ENCODE assay signal across 8 mouse cellular contexts in the genomic region with DNA sequence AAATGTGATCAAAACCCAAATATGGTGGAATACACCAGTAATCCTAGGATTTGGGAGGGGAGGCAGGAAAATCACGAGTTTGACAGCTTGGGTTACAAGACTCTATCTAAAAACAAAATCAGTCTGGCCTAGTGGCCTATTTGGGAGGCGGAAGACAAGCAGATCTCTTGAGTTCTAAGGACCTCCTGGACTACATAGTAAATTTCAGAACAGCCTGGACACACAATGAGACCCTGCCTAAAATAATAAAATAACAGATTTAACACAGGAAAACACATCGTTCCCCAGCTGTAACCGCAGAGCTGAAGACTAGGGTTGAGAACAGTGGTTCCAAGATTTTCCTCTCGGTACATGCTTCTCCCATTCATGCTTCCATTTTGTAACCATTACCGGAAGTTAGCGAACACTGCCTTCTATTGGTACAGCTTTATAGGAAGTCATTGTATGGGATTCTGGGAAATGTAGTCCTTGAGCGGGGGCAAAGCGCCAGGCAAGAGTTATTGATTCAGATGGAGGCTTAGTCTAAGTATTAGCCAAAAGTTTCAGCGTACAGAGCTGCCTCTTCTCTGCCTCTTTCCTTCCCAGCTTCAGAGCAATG. TPM values are rescaled to one million over a fixed set of nuclear protein-coding genes. Genes with fewer than 3 reads are reported as not detected.
DNase-seq lines count a peak whose midpoint lies in the region; ATAC-seq lines count a peak whose summit lies in the region.

No protein-coding gene starts in this region.

- no peak overlapping the region for H3K27ac ChIP-seq in intestine, embryonic 15.5 days

- H3K36me3 ChIP-seq in intestine, embryonic 15.5 days: no peaks in the 10 kb centered on the region
- H3K36me3 ChIP-seq in megakaryocyte, embryonic 14.5 days (replicated peaks; ENCODE audit: low read length): no peaks in the 10 kb centered on the region

- peak; percentile 94 for ATAC-seq in intestine, embryonic 15.5 days

- peak overlapping the region; percentile 64 for H3K4me2 ChIP-seq in intestine, embryonic 15.5 days (replicated peaks)

- 12% methylated on average over 10 of the region's 10 CpGs for WGBS in intestine, embryonic 15.5 days

- H3K4me1 ChIP-seq in intestine, embryonic 15.5 days (replicated peaks): no peaks in the 10 kb centered on the region
- 0 out of 2 replicates have a peak, but pooled peaks cover 3% of the 10 kb centered on the region for H3K4me1 ChIP-seq in megakaryocyte, embryonic 14.5 days

- intact Hi-C loops in left cerebral cortex, postnatal 10 days (cut with DNase I): no loop called here

- no peaks in the 10 kb centered on the region for H3K9me3 ChIP-seq in intestine, embryonic 15.5 days
- peaks cover 9% of the 10 kb centered on the region for H3K9me3 ChIP-seq in megakaryocyte, embryonic 14.5 days

- peak overlapping the region; percentile 39 for H3K4me3 ChIP-seq in intestine, embryonic 15.5 days (replicated peaks)
- peak overlapping the region; percentile 80 for H3K4me3 ChIP-seq in megakaryocyte, embryonic 14.5 days (replicated peaks)

- no peak overlapping the region for H3K9ac ChIP-seq in intestine, embryonic 15.5 days

- H3K27me3 ChIP-seq in intestine, embryonic 15.5 days (replicated peaks): no peaks in the 10 kb centered on the region
- H3K27me3 ChIP-seq in megakaryocyte, embryonic 14.5 days (replicated peaks): peaks cover 15% of the 10 kb centered on the region

- peak; percentile 62 for DNase-seq in urinary bladder, postnatal 14 days (ENCODE audit: low spot score)
- DNase-seq in urinary bladder, adult 2 months (ENCODE audit: low spot score): no peak
- DNase-seq in cerebellum, postnatal 36 days: peak; percentile 70 to 75
- peak; percentile 56 for DNase-seq in gastrocnemius, postnatal 10 days
- peak; percentile 75 to 76 for DNase-seq in left cerebral cortex, postnatal 10 days (ENCODE audit: extremely low spot score in 1 of 2, low spot score in 2 of 2)
- peak; percentile 68 for DNase-seq in right cerebral cortex, postnatal 14 days

RNA-seq across cellular contexts. Expression of gene Rab3d, which starts 16.7 kb away (rescaled TPM):
- polyA plus RNA-seq in urinary bladder, adult 2 months (2012; rRNA removed): 54.4 and 59.9 TPM in 2 replicates
- 1 to 10 TPM; 5.4 to 6.2 TPM for total RNA-seq in gastrocnemius, postnatal 10 days (2021)
- 34.6 and 41.9 TPM in 2 replicates for polyA plus RNA-seq in intestine, embryonic 15.5 days (2015; fragmentation: Nextera tagmentation; extraction: Ambion mirVana)
- 10 to 100 TPM; 22.0 to 25.0 TPM for total RNA-seq in left cerebral cortex, postnatal 10 days (2021)
- 1.7 and 4.9 TPM in 2 replicates for polyA plus RNA-seq in megakaryocyte, embryonic 14.5 days (2012; ENCODE audit: insufficient read depth, low replicate concordance)

RNA-seq across cellular contexts. Expression of gene Ccdc159, which starts 25.9 kb away (rescaled TPM):
- 8.8 and 9.4 TPM in 2 replicates for polyA plus RNA-seq in urinary bladder, adult 2 months (2012; rRNA removed)
- total RNA-seq in gastrocnemius, postnatal 10 days (2021): under 1 TPM; 0.45 to 0.97 TPM
- 3.1 and 4.2 TPM in 2 replicates for polyA plus RNA-seq in intestine, embryonic 15.5 days (2015; fragmentation: Nextera tagmentation; extraction: Ambion mirVana)
- 10 to 100 TPM; 15.3 to 15.8 TPM for total RNA-seq in left cerebral cortex, postnatal 10 days (2021)
- 0.67 and 4.8 TPM in 2 replicates for polyA plus RNA-seq in megakaryocyte, embryonic 14.5 days (2012; ENCODE audit: insufficient read depth, low replicate concordance)

RNA-seq across cellular contexts. Expression of gene Tmem205, which starts 26.0 kb away (rescaled TPM):
- polyA plus RNA-seq in urinary bladder, adult 2 months (2012; rRNA removed): 93.0 and 101 TPM in 2 replicates
- total RNA-seq in gastrocnemius, postnatal 10 days (2021): 10 to 100 TPM; 13.0 to 16.9 TPM
- polyA plus RNA-seq in intestine, embryonic 15.5 days (2015; fragmentation: Nextera tagmentation; extraction: Ambion mirVana): 71.7 and 81.7 TPM in 2 replicates
- total RNA-seq in left cerebral cortex, postnatal 10 days (2021): 10 to 100 TPM; 31.2 to 35.1 TPM
- 33.0 and 55.9 TPM in 2 replicates for polyA plus RNA-seq in megakaryocyte, embryonic 14.5 days (2012; ENCODE audit: insufficient read depth, low replicate concordance)

RNA-seq across cellular contexts. Expression of gene Plppr2, which starts 35.5 kb away (rescaled TPM):
- polyA plus RNA-seq in urinary bladder, adult 2 months (2012; rRNA removed): 14.5 and 17.1 TPM in 2 replicates
- total RNA-seq in gastrocnemius, postnatal 10 days (2021): 1 to 10 TPM; 2.3 to 3.3 TPM
- polyA plus RNA-seq in intestine, embryonic 15.5 days (2015; fragmentation: Nextera tagmentation; extraction: Ambion mirVana): 6.9 and 7.0 TPM in 2 replicates
- total RNA-seq in left cerebral cortex, postnatal 10 days (2021): 100 to 1,000 TPM; 259 to 269 TPM
- 3.1 and 6.4 TPM in 2 replicates for polyA plus RNA-seq in megakaryocyte, embryonic 14.5 days (2012; ENCODE audit: insufficient read depth, low replicate concordance)

RNA-seq across cellular contexts. Expression of gene Dock6, which starts 48.9 kb away (rescaled TPM):
- 89.2 and 102 TPM in 2 replicates for polyA plus RNA-seq in urinary bladder, adult 2 months (2012; rRNA removed)
- 10 to 100 TPM; 26.9 to 32.9 TPM for total RNA-seq in gastrocnemius, postnatal 10 days (2021)
- 26.9 and 30.7 TPM in 2 replicates for polyA plus RNA-seq in intestine, embryonic 15.5 days (2015; fragmentation: Nextera tagmentation; extraction: Ambion mirVana)
- total RNA-seq in left cerebral cortex, postnatal 10 days (2021): 10 to 100 TPM; 23.5 to 25.2 TPM
- 1.1 and 3.0 TPM in 2 replicates for polyA plus RNA-seq in megakaryocyte, embryonic 14.5 days (2012; ENCODE audit: insufficient read depth, low replicate concordance)
